Mouse (Mus musculus) T-helper 2 cell (primary cell): ENCODE data around the gene Aldh1b1.

Experiments used
- in situ Hi-C: fragments of 300-600 bp; cut with MboI, MseI; formaldehyde crosslinking; loops from one replicate; pipeline ENCODE4 v1.15.1; 2025; ENCODE audit warnings: high pct_unique_total_duplicates

Aldh1b1 gene

DNA sequence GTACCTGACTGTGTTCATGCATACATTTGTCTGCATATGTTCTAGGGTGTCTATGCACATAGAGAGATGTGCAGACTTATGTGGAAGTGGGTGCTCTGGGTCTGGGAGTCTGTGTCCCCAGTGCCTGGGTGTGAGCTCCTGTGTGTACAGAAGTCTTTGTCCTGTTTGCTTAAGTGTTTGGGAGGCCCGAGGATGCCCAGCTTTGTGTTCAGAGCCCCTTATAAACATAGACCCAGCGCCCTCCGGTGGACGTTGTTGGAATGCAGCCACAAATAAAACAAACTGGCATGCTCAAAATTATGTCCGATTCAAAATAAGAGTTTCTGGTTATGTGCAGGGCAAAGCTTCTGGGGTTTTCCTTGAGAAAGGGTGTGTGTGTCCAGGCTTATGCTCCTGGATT, 27.2 kb upstream of the Aldh1b1 start:
- in situ Hi-C loops: no loop called here

GRCm38 (mm10) chr4:45783671-45784070, 15.2 kb upstream of the Aldh1b1 start:
- in situ Hi-C loops: no loop called here

DNA sequence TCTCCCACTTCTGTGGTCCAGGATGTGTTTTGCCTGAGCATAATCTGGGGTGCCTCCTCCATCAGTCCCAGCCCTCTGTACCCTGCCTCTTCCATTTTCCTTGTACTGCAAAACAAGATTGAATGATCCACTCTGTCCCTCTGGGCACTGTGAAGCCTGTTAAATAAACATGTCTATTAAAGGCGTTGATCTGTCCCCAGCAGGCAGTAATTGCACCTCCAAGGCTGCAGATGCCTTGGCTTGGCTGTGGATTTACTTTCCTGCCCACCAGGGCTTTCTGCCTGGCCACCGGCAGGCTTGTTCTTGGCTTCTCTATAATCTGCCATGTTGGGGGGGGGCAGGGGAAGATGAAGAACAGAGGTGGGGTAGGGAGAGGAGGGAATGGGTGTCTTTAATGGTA, 12.9 kb upstream of the Aldh1b1 start:
- in situ Hi-C loops: no loop called here

DNA sequence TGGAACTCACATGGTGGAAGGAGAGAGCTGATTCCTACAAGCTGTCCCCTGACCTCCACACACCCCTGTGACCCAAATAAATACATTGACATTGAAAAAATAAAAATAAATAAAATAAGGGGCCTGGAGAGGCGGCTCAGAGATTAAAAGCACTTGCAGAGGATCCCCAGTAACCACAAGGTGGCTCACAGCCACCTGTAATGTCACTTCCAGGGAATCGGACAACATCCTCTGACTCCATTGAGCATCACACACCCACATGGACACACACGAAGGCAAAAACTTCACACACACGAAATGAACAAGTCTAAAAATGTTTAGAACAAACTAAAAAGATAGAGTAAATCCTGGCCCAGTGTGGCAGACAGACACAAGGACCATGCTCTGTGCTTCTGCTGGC, 12.1 kb upstream of the Aldh1b1 start:
- in situ Hi-C loops: no loop called here

DNA sequence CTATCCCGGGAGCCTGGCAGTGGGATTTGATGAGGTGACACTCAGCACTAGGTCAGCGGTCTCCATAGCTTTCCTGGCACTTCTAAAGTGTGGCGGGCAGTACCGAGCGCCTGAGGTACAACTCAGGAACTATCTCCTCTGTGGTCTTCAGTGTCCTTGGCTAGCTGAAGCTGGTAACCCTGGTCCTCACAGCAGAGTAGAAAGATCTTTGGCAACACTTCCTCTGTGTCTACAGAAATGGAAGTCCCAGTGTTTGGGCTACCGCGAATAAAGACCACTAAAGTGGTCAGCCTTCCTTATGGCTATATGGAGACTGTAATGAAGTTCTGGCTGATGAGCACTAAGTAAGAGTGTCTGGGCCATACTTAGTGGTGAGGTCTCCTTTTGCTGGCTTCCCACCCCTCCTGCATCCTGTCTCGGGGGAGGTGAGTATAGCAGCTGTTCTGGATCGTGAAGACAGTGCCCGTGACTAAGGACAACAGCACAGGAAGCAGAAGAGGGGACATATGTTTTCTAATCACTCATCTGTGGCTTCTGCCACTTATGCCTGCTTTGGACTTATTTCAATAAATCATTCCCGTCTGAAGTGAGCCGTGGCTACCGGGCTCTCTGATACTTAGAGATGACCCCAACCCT, 10.3 kb upstream of the Aldh1b1 start:
- in situ Hi-C loops: no loop called here

- in situ Hi-C loops: no loop called here
Measured at GRCm38 (mm10) chr4:45789263-45789958, 9.4 kb upstream of the Aldh1b1 start.

DNA sequence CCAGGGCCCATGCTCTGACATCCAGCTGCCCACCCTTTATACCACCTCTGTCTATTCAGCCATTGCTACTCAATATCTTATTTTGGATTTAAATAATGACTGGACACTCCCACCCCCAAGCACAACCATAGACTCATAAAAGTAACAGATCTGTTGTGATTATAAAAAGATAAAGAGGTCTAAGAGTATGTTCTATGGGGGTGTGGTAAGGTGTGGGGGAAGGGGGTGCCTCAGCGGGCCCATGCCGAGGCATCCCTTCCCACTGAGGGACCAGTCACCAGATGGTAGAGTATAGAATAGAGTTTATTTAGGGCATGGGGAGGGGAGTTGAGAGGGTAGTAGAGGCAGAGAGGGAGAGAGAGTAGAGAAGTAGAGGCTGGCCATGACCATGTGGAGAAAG, 8.8 kb upstream of the Aldh1b1 start:
- in situ Hi-C loops: loop anchor here (5.0 kb wide), 1 partner anchor 57 kb away; the partner anchor contains the start of gene Stra6l

DNA sequence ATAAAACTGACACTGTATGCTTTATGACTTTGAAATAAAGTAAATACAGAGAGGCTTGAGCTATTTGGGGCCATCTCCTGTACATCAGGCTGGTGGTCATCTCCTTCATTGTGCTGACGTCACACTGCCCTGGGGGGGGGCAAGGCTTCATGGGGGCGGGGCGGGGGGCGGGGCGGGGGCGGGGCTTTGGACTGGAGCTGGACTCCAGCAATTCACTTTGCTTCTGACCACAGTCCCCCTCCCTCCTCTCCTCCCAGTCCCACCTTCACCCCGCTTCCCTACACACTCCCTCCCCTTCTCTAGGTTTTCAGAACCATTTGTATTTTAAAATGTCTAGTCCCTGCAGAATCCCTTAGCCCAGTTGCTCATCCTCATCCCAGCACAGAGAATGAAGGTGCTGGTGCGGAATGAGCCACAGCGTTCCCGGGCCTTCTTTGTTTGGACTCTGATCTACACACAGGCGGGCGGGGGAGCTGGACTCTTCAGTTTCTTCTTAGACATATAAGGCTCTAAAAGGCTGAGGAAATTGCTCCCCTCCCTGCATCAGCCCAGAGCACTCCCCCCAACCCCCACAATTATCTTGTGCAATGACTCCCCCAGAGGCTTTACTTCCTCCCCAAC, 3.5 kb upstream of the Aldh1b1 start:
- in situ Hi-C loops: no loop called here

DNA sequence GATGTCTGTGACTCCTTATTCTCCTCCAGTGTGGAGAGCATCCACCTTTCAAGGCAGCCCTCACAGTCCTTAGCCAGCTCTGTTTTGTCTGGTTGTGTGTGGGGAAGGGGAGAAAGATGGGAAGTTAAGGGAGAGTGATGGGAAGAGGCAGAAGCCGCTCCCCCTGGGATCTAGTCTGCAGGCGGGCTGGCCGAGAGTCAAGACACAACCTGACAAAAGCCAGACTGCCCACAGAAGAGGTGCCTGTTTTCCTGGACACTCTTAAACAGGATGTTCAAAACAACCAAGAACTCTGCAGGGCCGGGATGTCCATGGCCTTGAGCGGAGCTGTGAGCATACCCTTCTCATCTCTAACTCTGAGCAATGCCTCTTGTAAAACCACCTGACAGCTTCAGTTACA, 2.1 kb upstream of the Aldh1b1 start:
- in situ Hi-C loops: no loop called here

GRCm38 (mm10) chr4:45799956-45800537, 1.2 kb downstream of the Aldh1b1 start:
- in situ Hi-C loops: loop anchor here (10.0 kb wide), 1 partner anchor 385 kb away; no protein-coding TSS in a partner anchor

DNA sequence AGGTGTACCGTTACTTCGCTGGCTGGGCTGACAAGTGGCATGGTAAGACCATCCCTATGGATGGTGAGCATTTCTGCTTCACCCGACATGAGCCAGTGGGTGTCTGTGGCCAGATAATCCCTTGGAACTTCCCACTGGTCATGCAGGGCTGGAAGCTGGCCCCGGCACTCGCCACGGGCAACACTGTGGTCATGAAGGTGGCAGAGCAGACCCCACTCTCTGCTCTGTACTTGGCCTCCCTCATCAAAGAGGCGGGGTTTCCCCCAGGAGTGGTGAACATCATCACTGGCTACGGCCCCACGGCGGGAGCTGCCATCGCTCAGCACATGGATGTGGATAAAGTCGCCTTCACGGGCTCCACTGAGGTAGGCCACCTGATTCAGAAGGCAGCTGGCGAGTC, 4.1 kb downstream of the Aldh1b1 start:
- in situ Hi-C loops: loop anchor here (10.0 kb wide), 1 partner anchor 388 kb away; no protein-coding TSS in a partner anchor

GRCm38 (mm10) chr4:45808034-45808433, 9.2 kb downstream of the Aldh1b1 start:
- in situ Hi-C loops: loop anchor here (10.0 kb wide), 1 partner anchor 393 kb away; no protein-coding TSS in a partner anchor

DNA sequence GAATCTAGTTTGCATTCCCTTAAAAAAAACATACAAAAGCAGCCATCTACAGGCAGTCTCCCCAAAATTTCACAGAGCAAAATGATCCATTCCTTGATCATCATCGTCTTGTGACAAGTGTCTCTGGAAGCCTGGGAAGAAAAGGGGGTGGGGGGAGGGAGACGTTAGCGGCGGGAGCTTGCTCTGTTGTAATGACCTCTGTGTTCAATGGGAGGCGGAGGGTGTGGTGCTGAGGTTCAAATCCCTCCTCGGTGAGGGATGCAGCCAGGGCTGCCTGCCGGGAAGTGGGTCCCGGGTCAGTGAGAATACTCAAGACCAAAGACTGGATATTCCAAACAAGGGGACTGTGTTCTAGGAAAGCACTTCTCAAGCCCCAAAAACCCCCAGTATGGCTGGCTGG, 12.4 kb downstream of the Aldh1b1 start:
- in situ Hi-C loops: no loop called here

DNA sequence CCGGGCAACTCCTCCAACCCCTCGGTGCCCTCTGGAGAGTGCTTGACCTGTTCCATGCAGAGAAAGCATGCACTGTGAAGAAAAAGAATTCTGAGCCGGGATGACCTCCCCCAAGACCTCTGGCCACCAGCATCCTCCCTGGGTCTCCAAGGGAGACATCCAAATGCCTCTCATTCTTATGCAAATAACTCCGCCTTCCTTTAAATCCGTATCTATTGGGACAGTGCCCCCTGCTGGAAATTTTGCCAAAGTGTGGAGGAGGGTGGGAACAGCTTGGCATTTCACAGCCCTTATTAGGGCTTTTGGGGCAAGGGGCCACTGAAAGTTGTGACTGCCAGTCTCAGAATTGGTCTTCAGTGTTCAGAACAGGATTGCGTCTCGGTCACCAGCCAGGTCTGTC, 16.7 kb downstream of the Aldh1b1 start:
- in situ Hi-C loops: no loop called here

GRCm38 (mm10) chr4:45818814-45819207, 20.0 kb downstream of the Aldh1b1 start:
- in situ Hi-C loops: no loop called here

GRCm38 (mm10) chr4:45819208-45819931, 20.5 kb downstream of the Aldh1b1 start:
- in situ Hi-C loops: no loop called here

GRCm38 (mm10) chr4:45820074-45820830, 21.4 kb downstream of the Aldh1b1 start:
- in situ Hi-C loops: no loop called here

GRCm38 (mm10) chr4:45821995-45822394, 23.2 kb downstream of the Aldh1b1 start:
- in situ Hi-C loops: no loop called here

- in situ Hi-C loops: no loop called here
Measured at GRCm38 (mm10) chr4:45822781-45823575, 24.2 kb downstream of the Aldh1b1 start.
